Mouse (Mus musculus): Measurements from ENCODE around the gene Fcrlb. TPM values are rescaled to one million over a fixed set of nuclear protein-coding genes. Genes with fewer than 3 reads are reported as not detected.

Fcrlb gene
- polyA plus RNA-seq, 1 experiment from 2014 or later, result 0.27 TPM

GRCm38 (mm10) chr1:170915657-170916056 is 2.9 kb upstream of the Fcrlb start:
- 68% methylated on average over 5 of the region's 5 CpGs for WGBS
- H3K4me3 ChIP-seq (ENCODE audit: low read length), result no peak overlapping the region
- ATAC-seq, result no peak
- no peaks in the 10 kb centered on the region for H3K36me3 ChIP-seq (ENCODE audit: control insufficient read depth, insufficient read depth, low read length)
- no peaks in the 10 kb centered on the region for H3K4me1 ChIP-seq (ENCODE audit: control insufficient read depth, insufficient read depth, low read length)
- H3K9ac ChIP-seq (ENCODE audit: low read depth, low read length), result no peak overlapping the region
- H3K9me3 ChIP-seq (ENCODE audit: control insufficient read depth, low read length), result no peaks in the 10 kb centered on the region
- no peaks in the 10 kb centered on the region for H3K27me3 ChIP-seq (replicated peaks; ENCODE audit: control insufficient read depth, insufficient read depth, low read length)
- H3K4me2 ChIP-seq (ENCODE audit: low read depth, low read length), result no peak overlapping the region
- H3K27ac ChIP-seq (ENCODE audit: low read length), result no peak overlapping the region

GRCm38 (mm10) chr1:170911907-170912660 is 657 bp downstream of the Fcrlb start:
- no peak for ATAC-seq
- WGBS, result 80% methylated on average over 11 of the region's 11 CpGs
- Histone ChIP-seq H3K27ac (ENCODE audit: low read length) (no peak overlapping the region), H3K4me1 (ENCODE audit: control insufficient read depth, insufficient read depth, low read length) (peaks cover 9% of the 10 kb centered on the region), H3K4me3 (ENCODE audit: low read length) (no peak overlapping the region), H3K4me2 (ENCODE audit: low read depth, low read length) (no peak overlapping the region), H3K27me3 (replicated peaks; ENCODE audit: control insufficient read depth, insufficient read depth, low read length) (peaks cover 13% of the 10 kb centered on the region), H3K9me3 (ENCODE audit: control insufficient read depth, low read length) (no peaks in the 10 kb centered on the region), H3K36me3 (ENCODE audit: control insufficient read depth, insufficient read depth, low read length) (no peaks in the 10 kb centered on the region), H3K9ac (ENCODE audit: low read depth, low read length) (no peak overlapping the region)

- Histone ChIP-seq H3K4me3 (ENCODE audit: low read length) (peak overlapping the region; percentile 51), H3K27me3 (replicated peaks; ENCODE audit: control insufficient read depth, insufficient read depth, low read length) (peaks cover 15% of the 10 kb centered on the region), H3K9me3 (ENCODE audit: control insufficient read depth, low read length) (no peaks in the 10 kb centered on the region), H3K27ac (ENCODE audit: low read length) (no peak overlapping the region), H3K36me3 (ENCODE audit: control insufficient read depth, insufficient read depth, low read length) (no peaks in the 10 kb centered on the region), H3K4me2 (ENCODE audit: low read depth, low read length) (peak overlapping the region; percentile 57), H3K4me1 (ENCODE audit: control insufficient read depth, insufficient read depth, low read length) (peaks cover 9% of the 10 kb centered on the region), H3K9ac (ENCODE audit: low read depth, low read length) (no peak overlapping the region)
- 0 out of 2 replicates have a peak, but pooled peaks have one; percentile 40 for ATAC-seq
- 6% methylated on average over 21 of the region's 21 CpGs for WGBS
Observed at GRCm38 (mm10) chr1:170908341-170908740, 4.4 kb downstream of the Fcrlb start.

- no peak overlapping the region for H3K27ac ChIP-seq (ENCODE audit: low read length)
- H3K9me3 ChIP-seq (ENCODE audit: control insufficient read depth, low read length), result no peaks in the 10 kb centered on the region
- H3K4me3 ChIP-seq (ENCODE audit: low read length), result peak overlapping the region; percentile 51
- H3K27me3 ChIP-seq (replicated peaks; ENCODE audit: control insufficient read depth, insufficient read depth, low read length), result peaks cover 15% of the 10 kb centered on the region
- peak; percentile 71 for ATAC-seq
- peaks cover 9% of the 10 kb centered on the region for H3K4me1 ChIP-seq (ENCODE audit: control insufficient read depth, insufficient read depth, low read length)
- no peaks in the 10 kb centered on the region for H3K36me3 ChIP-seq (ENCODE audit: control insufficient read depth, insufficient read depth, low read length)
- peak overlapping the region; percentile 51 for H3K9ac ChIP-seq (ENCODE audit: low read depth, low read length)
- H3K4me2 ChIP-seq (ENCODE audit: low read depth, low read length), result peak overlapping the region; percentile 57
- whole genome bisulfite sequencing, result 2% methylated on average over 71 of the region's 71 CpGs
Observed at GRCm38 (mm10) chr1:170907456-170908191, 5.1 kb downstream of the Fcrlb start.

- Histone ChIP-seq H3K4me1 (ENCODE audit: control insufficient read depth, insufficient read depth, low read length) (peaks cover 9% of the 10 kb centered on the region), H3K9me3 (ENCODE audit: control insufficient read depth, low read length) (no peaks in the 10 kb centered on the region), H3K27me3 (replicated peaks; ENCODE audit: control insufficient read depth, insufficient read depth, low read length) (peaks cover 15% of the 10 kb centered on the region), H3K27ac (ENCODE audit: low read length) (no peak overlapping the region), H3K36me3 (ENCODE audit: control insufficient read depth, insufficient read depth, low read length) (no peaks in the 10 kb centered on the region), H3K4me2 (ENCODE audit: low read depth, low read length) (peak overlapping the region; percentile 57), H3K9ac (ENCODE audit: low read depth, low read length) (0 out of 2 replicates have a peak overlapping the region, but pooled peaks have one; percentile 51), H3K4me3 (ENCODE audit: low read length) (peak overlapping the region; percentile 51)
- no peak for ATAC-seq
- whole genome bisulfite sequencing, result 29% methylated on average over 11 of the region's 11 CpGs
Observed at GRCm38 (mm10) chr1:170907111-170907455, 5.7 kb downstream of the Fcrlb start.

- H3K4me2 ChIP-seq (ENCODE audit: low read depth, low read length), result no peak overlapping the region
- ATAC-seq, result no peak
- 49% methylated on average over 5 of the region's 5 CpGs for WGBS
Observed at GRCm38 (mm10) chr1:170903485-170903884, 9.3 kb downstream of the Fcrlb start.

GRCm38 (mm10) chr1:170901536-170902238 is 11.1 kb downstream of the Fcrlb start:
- 39% methylated on average over 10 of the region's 10 CpGs for WGBS
- H3K36me3 ChIP-seq (ENCODE audit: control insufficient read depth, insufficient read depth, low read length), result no peaks in the 10 kb centered on the region
- no peak overlapping the region for H3K4me2 ChIP-seq (ENCODE audit: low read depth, low read length)
- peak; percentile 65 for ATAC-seq
- H3K27me3 ChIP-seq (replicated peaks; ENCODE audit: control insufficient read depth, insufficient read depth, low read length), result 0 out of 2 replicates have a peak, but pooled peaks cover 2% of the 10 kb centered on the region
- no peak overlapping the region for H3K9ac ChIP-seq (ENCODE audit: low read depth, low read length)
- no peak overlapping the region for H3K27ac ChIP-seq (ENCODE audit: low read length)
- no peak overlapping the region for H3K4me3 ChIP-seq (ENCODE audit: low read length)
- H3K9me3 ChIP-seq (ENCODE audit: control insufficient read depth, low read length), result no peaks in the 10 kb centered on the region
- peaks cover 3% of the 10 kb centered on the region; the same call in 1 of the 2 replicates for H3K4me1 ChIP-seq (ENCODE audit: control insufficient read depth, insufficient read depth, low read length)

More at GRCm38 (mm10) chr1:170903485-170903884, 9.3 kb downstream of the Fcrlb start:
- Histone ChIP-seq H3K36me3 (ENCODE audit: control insufficient read depth, insufficient read depth, low read length) (no peaks in the 10 kb centered on the region), H3K4me1 (ENCODE audit: control insufficient read depth, insufficient read depth, low read length) (peaks cover 10% of the 10 kb centered on the region), H3K4me3 (ENCODE audit: low read length) (no peak overlapping the region), H3K9me3 (ENCODE audit: control insufficient read depth, low read length) (no peaks in the 10 kb centered on the region), H3K9ac (ENCODE audit: low read depth, low read length) (no peak overlapping the region), H3K27ac (ENCODE audit: low read length) (no peak overlapping the region), H3K27me3 (replicated peaks; ENCODE audit: control insufficient read depth, insufficient read depth, low read length) (peaks cover 16% of the 10 kb centered on the region)

- Histone ChIP-seq H3K9ac (ENCODE audit: low read depth, low read length) (0 out of 2 replicates have a peak overlapping the region, but pooled peaks have one; percentile 11), H3K9me3 (ENCODE audit: control insufficient read depth, low read length) (no peaks in the 10 kb centered on the region), H3K4me3 (ENCODE audit: low read length) (no peak overlapping the region), H3K36me3 (ENCODE audit: control insufficient read depth, insufficient read depth, low read length) (no peaks in the 10 kb centered on the region), H3K27ac (ENCODE audit: low read length) (no peak overlapping the region), H3K4me2 (ENCODE audit: low read depth, low read length) (peak overlapping the region; percentile 20; the same call in 1 of the 2 replicates), H3K27me3 (replicated peaks; ENCODE audit: control insufficient read depth, insufficient read depth, low read length) (0 out of 2 replicates have a peak, but pooled peaks cover 2% of the 10 kb centered on the region), H3K4me1 (ENCODE audit: control insufficient read depth, insufficient read depth, low read length) (peaks cover 3% of the 10 kb centered on the region; the same call in 1 of the 2 replicates)
- 0 out of 2 replicates have a peak, but pooled peaks have one; percentile 16 for ATAC-seq
- WGBS, result 39% methylated on average over 10 of the region's 10 CpGs
Observed at GRCm38 (mm10) chr1:170900799-170901467, 11.8 kb downstream of the Fcrlb start.
